Comparison of ENCODE assay signal across 9 mouse cellular contexts in genomic region chr3:127634101-127634983, GRCm38 (mm10). TPM values are rescaled to one million over a fixed set of nuclear protein-coding genes. Genes with fewer than 3 reads are reported as not detected.
DNase-seq lines count a peak whose midpoint lies in the region; ATAC-seq and TF ChIP-seq lines count a peak whose summit lies in the region.
"Had no signal": no experiment of that assay in that cellular context is flagged by ENCODE, and none has a peak within 500 bp of the region (broad histone marks: within the 10 kb centered on the region; RNA-seq: fewer than 3 reads in every experiment).

No protein-coding gene starts in this region.

- peak; percentile 68 for TF ChIP-seq CTCF in bone marrow macrophage, adult 2 months (IDR thresholded peaks at IDR 0.05; ENCODE audit: low read depth, low read length)
- TF ChIP-seq CTCF in kidney, postnatal 0 days (IDR thresholded peaks at IDR 0.05; ENCODE audit: low read depth) = peak; percentile 91
- TF ChIP-seq CTCF in liver, embryonic 14.5 days (IDR thresholded peaks at IDR 0.05; ENCODE audit: low read depth) = peak; percentile 87

- H3K9ac ChIP-seq in embryonic facial prominence, embryonic 14.5 days (ENCODE audit: low read depth, low read length) = 0 out of 2 replicates have a peak overlapping the region, but pooled peaks have one; percentile 30
- H3K9ac ChIP-seq in heart, embryonic 13.5 days = peak overlapping the region; percentile 57
- H3K9ac ChIP-seq in kidney, postnatal 0 days (ENCODE audit: low read depth, low read length) = no peak overlapping the region
- no peak overlapping the region for H3K9ac ChIP-seq in liver, embryonic 14.5 days (replicated peaks)
- H3K9ac ChIP-seq in stomach, embryonic 16.5 days (ENCODE audit: low read length) = no peak overlapping the region

- H3K9me3 ChIP-seq in embryonic facial prominence, embryonic 14.5 days (ENCODE audit: control insufficient read depth, low read length) = no peaks in the 10 kb centered on the region
- H3K9me3 ChIP-seq in heart, embryonic 13.5 days = no peaks in the 10 kb centered on the region
- no peaks in the 10 kb centered on the region for H3K9me3 ChIP-seq in kidney, postnatal 0 days (replicated peaks; ENCODE audit: low read length)
- no peaks in the 10 kb centered on the region for H3K9me3 ChIP-seq in liver, embryonic 14.5 days (ENCODE audit: control insufficient read depth, low read length)
- no peaks in the 10 kb centered on the region for H3K9me3 ChIP-seq in stomach, embryonic 16.5 days (replicated peaks; ENCODE audit: control insufficient read depth, low read length)

- WGBS in embryonic facial prominence, embryonic 14.5 days = under 1% methylated on average over 28 of the region's 58 CpGs
- WGBS in heart, embryonic 13.5 days = 1% methylated on average over 58 of the region's 58 CpGs
- under 1% methylated on average over 57 of the region's 58 CpGs for WGBS in kidney, postnatal 0 days
- WGBS in liver, embryonic 14.5 days (ENCODE audit: insufficient replicate concordance) = under 1% methylated on average over 58 of the region's 58 CpGs
- WGBS in stomach, embryonic 16.5 days = under 1% methylated on average over 58 of the region's 58 CpGs

- H3K27me3 ChIP-seq in embryonic facial prominence, embryonic 14.5 days (replicated peaks; ENCODE audit: control insufficient read depth, insufficient read depth, low read length) = peaks cover 97% of the 10 kb centered on the region
- H3K27me3 ChIP-seq in heart, embryonic 13.5 days (replicated peaks) = peaks cover 98% of the 10 kb centered on the region
- peaks cover 72% of the 10 kb centered on the region for H3K27me3 ChIP-seq in kidney, postnatal 0 days (ENCODE audit: insufficient read depth, low read length)
- H3K27me3 ChIP-seq in liver, embryonic 14.5 days (ENCODE audit: control insufficient read depth, insufficient read depth, low read length) = peaks cover 92% of the 10 kb centered on the region
- peaks cover 89% of the 10 kb centered on the region for H3K27me3 ChIP-seq in stomach, embryonic 16.5 days (ENCODE audit: control insufficient read depth, insufficient read depth, low read length)

- peak; percentile 77 for ATAC-seq in CD4-positive, CD25-positive, alpha-beta regulatory T cell, adult 4 months
- ATAC-seq in embryonic facial prominence, embryonic 14.5 days (ENCODE audit: low read depth) = peak; percentile 87
- peak; percentile 62 for ATAC-seq in heart, embryonic 13.5 days (ENCODE audit: extremely low read depth, insufficient number of reproducible peaks, low FRiP score, low TSS enrichment)
- ATAC-seq in kidney, postnatal 0 days (replicated peaks; ENCODE audit: low FRiP score, low read depth) = peak; percentile 83
- peak; percentile 62; the same call in 1 of the 2 replicates for ATAC-seq in liver, embryonic 14.5 days (ENCODE audit: insufficient read depth)
- peak; percentile 89 for ATAC-seq in stomach, embryonic 16.5 days (ENCODE audit: insufficient read depth, low FRiP score)

- peak overlapping the region; percentile 58 for H3K4me3 ChIP-seq in bone marrow macrophage, adult 2 months (ENCODE audit: insufficient read depth, low read length)
- peak overlapping the region; percentile 44 for H3K4me3 ChIP-seq in embryonic facial prominence, embryonic 14.5 days (ENCODE audit: low read depth, low read length)
- peak overlapping the region; percentile 57 for H3K4me3 ChIP-seq in heart, embryonic 13.5 days
- H3K4me3 ChIP-seq in kidney, postnatal 0 days (replicated peaks; ENCODE audit: low read depth, low read length) = peak overlapping the region; percentile 37
- peak overlapping the region in 1 of 2 experiments; percentile 25; a peak in 2 of 4 replicates for H3K4me3 ChIP-seq in liver, embryonic 14.5 days (ENCODE audit: insufficient read depth in 1 of 2, low read depth in 2 of 2, low read length in 2 of 2)
- H3K4me3 ChIP-seq in stomach, embryonic 16.5 days (replicated peaks; ENCODE audit: low read length) = peak overlapping the region; percentile 43
- H3K4me3 ChIP-seq: erythroblast, embryonic 14.5 days had no signal

- no peaks in the 10 kb centered on the region for H3K36me3 ChIP-seq in embryonic facial prominence, embryonic 14.5 days (ENCODE audit: control insufficient read depth, insufficient read depth, low read length)
- no peaks in the 10 kb centered on the region for H3K36me3 ChIP-seq in heart, embryonic 13.5 days
- H3K36me3 ChIP-seq in kidney, postnatal 0 days (ENCODE audit: insufficient read depth, low read length) = no peaks in the 10 kb centered on the region
- H3K36me3 ChIP-seq in liver, embryonic 14.5 days (replicated peaks; ENCODE audit: control insufficient read depth, insufficient read depth, low read depth) = no peaks in the 10 kb centered on the region
- H3K36me3 ChIP-seq in stomach, embryonic 16.5 days (ENCODE audit: control insufficient read depth, insufficient read depth, low read length) = no peaks in the 10 kb centered on the region

- TF ChIP-seq EP300 in liver, embryonic 14.5 days (IDR thresholded peaks at IDR 0.05; ENCODE audit: low read depth) = no peak

- H3K4me1 ChIP-seq in bone marrow macrophage, adult 2 months (ENCODE audit: control insufficient read depth, insufficient read depth, low read length) = 0 out of 2 replicates have a peak, but pooled peaks cover 3% of the 10 kb centered on the region
- peaks cover 20% of the 10 kb centered on the region for H3K4me1 ChIP-seq in embryonic facial prominence, embryonic 14.5 days (ENCODE audit: control insufficient read depth, insufficient read depth, low read length)
- H3K4me1 ChIP-seq in heart, embryonic 13.5 days = peaks cover 27% of the 10 kb centered on the region
- peaks cover 23% of the 10 kb centered on the region for H3K4me1 ChIP-seq in kidney, postnatal 0 days (replicated peaks; ENCODE audit: insufficient read depth, low read length)
- no peaks in the 10 kb centered on the region for H3K4me1 ChIP-seq in liver, embryonic 14.5 days (replicated peaks; ENCODE audit: control insufficient read depth in 2 of 2, insufficient read depth in 2 of 2, low read length in 1 of 2)
- peaks cover 26% of the 10 kb centered on the region for H3K4me1 ChIP-seq in stomach, embryonic 16.5 days (ENCODE audit: control insufficient read depth, insufficient read depth, low read length)

- H3K4me2 ChIP-seq in embryonic facial prominence, embryonic 14.5 days (ENCODE audit: low read depth, low read length) = peak overlapping the region; percentile 79
- H3K4me2 ChIP-seq in heart, embryonic 13.5 days = peak overlapping the region; percentile 94
- H3K4me2 ChIP-seq in kidney, postnatal 0 days (ENCODE audit: low read length) = peak overlapping the region; percentile 60
- peak overlapping the region; percentile 5 for H3K4me2 ChIP-seq in liver, embryonic 14.5 days (ENCODE audit: low read depth)
- peak overlapping the region; percentile 60 for H3K4me2 ChIP-seq in stomach, embryonic 16.5 days (ENCODE audit: low read depth, low read length)

- peak; percentile 67 for DNase-seq in embryonic facial prominence, embryonic 14.5 days (ENCODE audit: low spot score)
- DNase-seq in kidney, postnatal 0 days (ENCODE audit: low spot score) = peak; percentile 68
- DNase-seq in liver, embryonic 14.5 days (ENCODE audit: low read depth in 3 of 3, low spot score in 3 of 3) = peak in 2 of 3 experiments; percentile 9 to 19
- peak; percentile 90 for DNase-seq in neural tube, embryonic 10.5 days (ENCODE audit: extremely low spot score, low spot score)

- TF ChIP-seq POLR2A in bone marrow macrophage, adult 2 months (IDR thresholded peaks at IDR 0.05; ENCODE audit: borderline replicate concordance, low read depth, low read length) = no peak

- no peak overlapping the region for H3K27ac ChIP-seq in bone marrow macrophage, adult 2 months (ENCODE audit: insufficient read depth, low read depth, low read length)
- H3K27ac ChIP-seq in embryonic facial prominence, embryonic 14.5 days (replicated peaks; ENCODE audit: low read depth, low read length) = no peak overlapping the region
- H3K27ac ChIP-seq in heart, embryonic 13.5 days (replicated peaks) = no peak overlapping the region
- H3K27ac ChIP-seq in kidney, postnatal 0 days = no peak overlapping the region
- no peak overlapping the region for H3K27ac ChIP-seq in liver, embryonic 14.5 days
- no peak overlapping the region for H3K27ac ChIP-seq in stomach, embryonic 16.5 days (ENCODE audit: low read length)

RNA-seq across cellular contexts. Expression of gene Neurog2, which starts 1.4 kb away (rescaled TPM):
- polyA plus RNA-seq in CD4-positive, CD25-positive, alpha-beta regulatory T cell, adult 4 months (2017; shearing (Covaris generic)) = not detected
- not detected in 2 replicates for polyA plus RNA-seq in bone marrow macrophage, adult 2 months (2012; ENCODE audit: insufficient read depth, insufficient read length, missing spikeins)
- 0.21 TPM in 1 of 2 replicates, not detected in the other for polyA plus RNA-seq in embryonic facial prominence, embryonic 14.5 days (2014; fragmentation: Nextera tagmentation; extraction: Ambion mirVana)
- not detected in 2 replicates for polyA plus RNA-seq in heart, embryonic 13.5 days (2015; fragmentation: Nextera tagmentation; extraction: Ambion mirVana)
- not detected in 2 replicates for polyA plus RNA-seq in kidney, postnatal 0 days (2015; fragmentation: Nextera tagmentation; extraction: Ambion mirVana)
- polyA plus RNA-seq in liver, embryonic 14.5 days (2012; rRNA removed) = 0.01 and 0.21 TPM in 2 replicates
- not detected in 2 replicates for polyA plus RNA-seq in liver, embryonic 14.5 days (2014; fragmentation: Nextera tagmentation; extraction: Ambion mirVana)
- 0.05 TPM in 1 of 2 replicates, not detected in the other for polyA plus RNA-seq in stomach, embryonic 16.5 days (2015; fragmentation: Nextera tagmentation; extraction: Ambion mirVana)
- polyA plus RNA-seq: erythroblast, embryonic 14.5 days had no signal

Comparison
In these comparisons a context has a peak if more than half of its experiments do, and no peak if none do; other contexts are left out.
1. DNase-seq: peak in every context shown above with its lines; median percentile 90 in neural tube, embryonic 10.5 days; 68 in kidney, postnatal 0 days; 67 in embryonic facial prominence, embryonic 14.5 days; 14 in liver, embryonic 14.5 days.
2. H3K4me2 ChIP-seq: peak in every context shown above with its lines; median percentile 94 in heart, embryonic 13.5 days; 79 in embryonic facial prominence, embryonic 14.5 days; 60 in kidney, postnatal 0 days; 60 in stomach, embryonic 16.5 days; 5 in liver, embryonic 14.5 days.
3. H3K9ac ChIP-seq: peak in embryonic facial prominence, embryonic 14.5 days (single experiment) and heart, embryonic 13.5 days (single experiment); none in kidney, postnatal 0 days (single experiment), liver, embryonic 14.5 days (single experiment) and stomach, embryonic 16.5 days (single experiment).
4. Peak in every context shown above with its lines, with median percentiles within 50 percentile points of each other: ATAC-seq and CTCF ChIP-seq.